Mouse (Mus musculus) lung, postnatal 4 days (tissue): ENCODE results near the gene Gm49388.
"Not testable (repeated sequence)": the region's sequence is repeated elsewhere in the genome, so short reads cannot be mapped to it uniquely, and the experiment has no call there.

Experiments
- DNase-seq, 2 experiments: peaks; one replicate each; pipeline ENCODE4 v3.0.0; 2021

Gene Gm49388

DNA sequence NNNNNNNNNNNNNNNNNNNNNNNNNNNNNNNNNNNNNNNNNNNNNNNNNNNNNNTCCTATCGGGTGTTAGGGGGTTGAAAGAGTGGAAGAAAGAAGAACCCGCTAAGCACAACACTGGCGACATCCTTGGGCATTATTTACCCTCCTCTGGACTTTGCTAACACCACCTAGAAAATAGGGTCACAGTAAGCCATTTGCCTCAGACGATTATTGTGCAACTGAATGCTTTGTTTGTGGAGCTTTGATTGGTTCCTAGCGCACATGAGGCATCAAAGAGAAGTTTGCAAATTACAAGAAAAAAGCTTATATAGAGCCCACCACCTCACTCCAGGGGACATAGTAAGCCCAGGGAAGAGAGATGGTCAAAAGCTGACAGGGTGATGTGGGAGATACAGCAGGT is 23.4 kb downstream of the Gm49388 start:
- no peak for DNase-seq

GRCm38 (mm10) chr7:127809846-127810245 is 24.4 kb downstream of the Gm49388 start:
- no peak for DNase-seq

GRCm38 (mm10) chr7:127810650-127811049 is 25.2 kb downstream of the Gm49388 start:
- DNase-seq, result no peak

DNA sequence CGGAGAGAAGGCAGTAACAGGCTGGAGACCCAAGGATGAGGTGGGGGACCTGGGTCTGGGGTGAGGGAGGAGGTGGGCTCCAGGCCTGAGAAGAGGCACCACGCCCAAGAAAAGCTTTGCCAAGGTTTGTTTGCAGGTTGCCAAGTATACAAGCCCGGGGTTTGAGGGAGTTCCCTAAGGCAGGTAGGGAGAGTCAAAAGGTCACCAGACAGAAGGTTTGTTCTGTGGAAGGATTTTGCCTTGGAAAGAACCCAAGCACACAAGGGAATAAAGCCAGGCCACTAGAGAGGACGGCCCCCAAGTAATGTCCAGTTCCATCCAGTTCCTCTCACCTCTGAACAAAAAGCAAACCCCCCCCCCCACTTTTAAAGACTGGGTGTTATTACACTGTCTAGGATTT is 25.8 kb downstream of the Gm49388 start:
- DNase-seq, result no peak

DNA sequence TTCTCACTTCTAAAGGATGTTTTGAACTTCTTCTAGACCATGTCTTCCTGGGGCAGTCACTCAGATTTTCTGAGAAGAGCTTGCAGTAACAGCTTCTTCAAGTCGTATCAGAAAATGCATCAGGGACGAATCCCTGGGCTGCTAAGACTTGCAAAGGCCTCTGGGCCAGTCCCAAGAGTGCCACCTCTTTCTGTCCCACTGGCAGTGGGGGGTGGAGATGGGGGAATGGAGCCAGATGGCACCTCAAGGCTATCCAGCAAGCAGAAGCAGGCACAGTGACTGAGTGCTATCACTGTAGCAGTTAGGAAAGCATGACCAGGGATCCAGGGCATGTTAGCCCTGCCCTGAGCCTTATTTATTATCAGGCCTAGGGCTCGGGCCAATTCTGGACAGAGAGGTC is 26.9 kb downstream of the Gm49388 start:
- DNase-seq, result no peak

GRCm38 (mm10) chr7:127813821-127814220 is 28.4 kb downstream of the Gm49388 start:
- DNase-seq, result no peak

GRCm38 (mm10) chr7:127814241-127814921 is 29.0 kb downstream of the Gm49388 start:
- peak in 1 of 2 experiments; percentile 61 for DNase-seq

DNA sequence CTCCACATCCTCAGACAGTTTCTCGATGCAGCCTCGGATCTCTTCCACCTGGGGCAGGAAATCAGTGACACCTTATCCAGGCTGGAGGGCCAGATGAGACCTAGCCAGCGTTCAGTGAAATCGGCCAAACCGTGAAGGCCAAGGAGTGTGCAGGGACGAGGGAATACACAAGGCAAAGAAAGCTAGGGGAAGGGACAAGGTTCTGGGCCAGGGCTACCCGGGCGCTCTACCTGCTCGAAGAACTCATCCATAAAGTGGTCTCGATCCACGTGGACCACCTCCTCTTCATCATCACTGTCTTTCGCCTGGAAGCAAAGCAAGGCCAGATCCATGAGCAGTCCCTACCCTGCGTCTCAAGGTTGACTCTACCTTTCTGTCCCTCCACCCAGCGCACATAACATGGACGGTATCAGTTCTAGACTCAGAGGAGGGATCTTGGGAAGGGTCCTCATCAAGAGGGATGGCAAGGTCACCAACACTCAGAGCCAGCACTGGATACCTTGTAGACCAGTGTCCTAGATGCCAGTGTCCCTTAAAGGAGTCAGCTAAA is 29.8 kb downstream of the Gm49388 start:
- DNase-seq, result no peak

GRCm38 (mm10) chr7:127815954-127816821 is 30.8 kb downstream of the Gm49388 start:
- peak; percentile 66 to 76 for DNase-seq

DNA sequence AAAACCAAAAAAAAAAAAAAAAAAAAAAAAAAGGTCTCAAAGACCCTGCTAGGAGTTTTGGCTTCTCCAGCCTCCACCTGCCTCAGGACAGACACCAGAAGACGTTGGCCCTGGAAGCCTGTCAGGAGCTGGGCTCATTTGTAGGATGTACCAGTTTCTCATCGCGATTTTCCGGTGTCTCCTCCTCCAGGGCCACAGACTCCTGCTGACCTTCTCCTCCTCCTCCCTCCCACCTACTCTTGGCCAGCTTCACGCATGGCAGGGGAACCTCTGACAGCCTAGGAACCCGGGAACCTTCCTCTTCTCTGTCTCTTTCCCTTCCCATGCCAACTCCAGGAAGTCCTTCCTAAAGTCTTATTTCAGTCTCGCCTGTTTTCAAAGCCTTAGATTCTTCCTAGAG is 31.6 kb downstream of the Gm49388 start:
- no peak for DNase-seq

GRCm38 (mm10) chr7:127817776-127818175 is 32.4 kb downstream of the Gm49388 start:
- no peak for DNase-seq

- DNase-seq, result no peak
These were observed 35.6 kb downstream of the Gm49388 start for GRCm38 (mm10) chr7:127820836-127821509.

DNA sequence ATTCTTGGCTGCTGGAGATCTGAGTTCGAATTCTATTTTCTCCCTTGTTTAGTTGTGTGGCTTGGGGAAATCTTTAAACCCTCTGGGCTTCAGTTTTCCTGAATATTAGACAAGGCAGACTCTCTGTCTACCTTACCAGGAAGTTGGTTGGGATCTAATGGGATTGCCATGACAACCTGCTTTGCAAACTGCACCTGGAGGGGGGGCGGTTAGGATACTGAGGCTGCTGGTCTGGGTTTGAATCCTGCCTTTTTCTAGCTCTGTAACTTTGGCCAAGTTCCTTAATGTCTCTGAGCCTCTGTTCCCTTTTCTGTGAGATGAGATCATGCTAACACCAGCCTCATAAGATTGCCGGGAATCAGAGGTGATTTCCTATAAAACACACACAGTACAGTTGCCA is 37.1 kb downstream of the Gm49388 start:
- no peak for DNase-seq

GRCm38 (mm10) chr7:127823236-127824171 is 38.1 kb downstream of the Gm49388 start:
- no peak for DNase-seq

DNA sequence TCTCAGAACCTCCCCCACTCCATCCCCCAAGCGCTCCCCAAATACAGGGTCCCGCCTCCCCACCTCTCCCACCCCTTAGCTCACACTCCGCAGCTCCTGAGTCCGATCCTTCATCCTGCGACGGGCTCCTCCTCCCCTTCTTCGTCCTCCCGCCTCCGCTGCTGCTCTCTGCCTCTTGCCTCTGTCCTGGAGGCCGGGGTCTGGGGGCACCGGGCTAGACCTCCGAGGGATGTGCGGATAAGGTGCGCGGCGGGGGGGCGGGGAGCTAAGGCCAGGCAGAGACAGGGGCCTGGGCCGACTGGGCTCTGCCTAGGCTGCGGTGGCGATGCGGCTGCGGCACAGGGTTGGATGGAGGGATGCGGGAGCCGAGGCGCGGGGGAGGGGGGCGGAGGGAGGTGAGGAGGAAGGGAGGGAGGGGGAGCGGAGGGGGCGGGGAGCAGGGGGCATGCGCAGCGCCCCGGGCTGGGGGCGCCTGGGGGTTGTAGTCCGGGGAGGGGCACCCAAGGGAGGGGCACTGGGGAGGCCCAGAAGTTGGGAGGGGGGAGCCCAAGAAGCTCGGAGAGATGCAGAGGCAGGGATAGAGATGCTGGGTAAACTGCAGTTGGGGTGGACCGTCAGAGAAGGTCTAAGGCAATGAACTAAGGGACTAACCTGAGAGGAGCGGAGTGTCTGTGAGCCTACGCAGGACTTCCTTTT is 38.9 kb downstream of the Gm49388 start, which contains the start of the genes Stx4a and Stx1b:
Gene Stx4a (plus strand): TSS at position 119 of the 696 bp plus-strand sequence.
Gene Stx1b (minus strand): TSS at position 374 of the 696 bp plus-strand sequence.
- no peak for DNase-seq

- no peak for DNase-seq
These were observed 50.1 kb downstream of the Gm49388 start for GRCm38 (mm10) chr7:127835550-127835949.

- no peak for DNase-seq
These were observed 52.1 kb downstream of the Gm49388 start for GRCm38 (mm10) chr7:127837473-127837872.

- not testable (repeated sequence) for DNase-seq
These were observed 52.5 kb downstream of the Gm49388 start for GRCm38 (mm10) chr7:127837878-127838277.

DNA sequence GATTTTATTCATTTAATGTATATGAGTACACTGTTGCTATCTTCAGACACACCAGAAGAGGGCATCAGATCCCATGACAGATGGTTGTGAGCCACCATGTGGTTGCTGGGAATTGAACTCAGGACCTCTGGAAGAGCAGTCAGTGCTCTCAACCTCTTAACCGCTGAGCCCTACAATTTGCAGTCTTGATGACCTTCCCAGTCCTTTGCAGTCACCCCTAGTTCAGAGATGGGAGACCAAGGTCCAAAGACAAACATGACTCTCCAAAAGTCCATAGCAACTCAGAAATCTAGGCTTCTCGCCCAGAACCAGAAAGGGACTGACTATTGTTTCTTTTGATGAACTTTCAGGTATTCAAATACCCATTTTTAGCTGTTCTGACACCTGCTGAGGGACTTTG is 54.6 kb downstream of the Gm49388 start:
- DNase-seq, result not testable (repeated sequence)

DNA sequence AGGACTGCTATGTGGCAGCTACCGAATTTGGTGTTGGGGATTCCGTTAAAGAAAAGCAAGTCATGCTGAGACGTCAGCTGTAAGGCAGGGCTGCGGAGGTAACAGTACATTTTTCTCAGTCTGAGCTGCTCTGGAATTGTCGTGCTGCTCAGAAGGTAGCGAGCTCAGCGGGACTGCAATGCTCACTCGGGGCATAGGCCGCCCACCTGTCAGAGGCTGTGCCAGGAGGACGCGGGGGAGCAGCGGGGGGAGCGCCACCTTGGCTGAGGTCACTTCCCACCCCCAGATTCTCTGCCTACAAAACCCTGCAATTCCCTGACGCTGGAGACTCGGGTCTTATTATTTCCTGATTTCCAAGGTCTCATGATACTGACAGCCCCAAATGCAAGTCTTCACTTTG is 55.5 kb downstream of the Gm49388 start:
- peak in 1 of 2 experiments; percentile 68 for DNase-seq

DNA sequence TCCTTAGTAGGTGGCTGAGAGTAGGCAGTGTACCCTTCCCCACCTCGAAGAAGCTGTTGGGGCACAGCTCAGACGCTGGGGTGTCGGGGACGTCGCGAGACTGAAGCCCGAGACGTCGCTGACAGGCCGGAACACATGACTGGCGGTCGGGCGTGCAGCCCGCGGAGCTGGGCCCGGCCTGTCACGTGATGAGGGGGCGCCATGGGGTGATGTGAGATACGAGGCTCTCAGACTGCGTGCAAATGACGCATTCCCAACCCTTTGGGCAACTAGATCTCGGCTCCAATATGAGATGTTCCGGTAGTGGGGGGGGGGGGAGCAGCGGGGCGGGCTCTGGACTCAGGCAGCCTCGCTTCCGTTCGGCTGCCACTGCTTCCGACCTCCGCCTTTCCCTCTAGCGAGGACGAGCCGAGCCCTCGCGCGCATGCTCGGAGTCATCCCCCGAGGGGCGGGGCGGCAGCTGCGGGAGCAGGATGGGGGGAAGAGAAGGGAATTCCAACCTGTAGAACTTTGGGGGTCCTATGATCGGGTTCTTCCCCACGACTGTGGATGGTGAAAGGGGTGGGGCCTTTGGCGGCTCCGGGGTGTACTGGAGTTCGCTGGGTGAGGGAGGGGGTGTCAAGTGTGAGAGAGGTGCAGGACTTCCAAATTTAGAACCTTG is 56.1 kb downstream of the Gm49388 start:
- peak; percentile 95 to 98 for DNase-seq
